In the genomic region with DNA sequence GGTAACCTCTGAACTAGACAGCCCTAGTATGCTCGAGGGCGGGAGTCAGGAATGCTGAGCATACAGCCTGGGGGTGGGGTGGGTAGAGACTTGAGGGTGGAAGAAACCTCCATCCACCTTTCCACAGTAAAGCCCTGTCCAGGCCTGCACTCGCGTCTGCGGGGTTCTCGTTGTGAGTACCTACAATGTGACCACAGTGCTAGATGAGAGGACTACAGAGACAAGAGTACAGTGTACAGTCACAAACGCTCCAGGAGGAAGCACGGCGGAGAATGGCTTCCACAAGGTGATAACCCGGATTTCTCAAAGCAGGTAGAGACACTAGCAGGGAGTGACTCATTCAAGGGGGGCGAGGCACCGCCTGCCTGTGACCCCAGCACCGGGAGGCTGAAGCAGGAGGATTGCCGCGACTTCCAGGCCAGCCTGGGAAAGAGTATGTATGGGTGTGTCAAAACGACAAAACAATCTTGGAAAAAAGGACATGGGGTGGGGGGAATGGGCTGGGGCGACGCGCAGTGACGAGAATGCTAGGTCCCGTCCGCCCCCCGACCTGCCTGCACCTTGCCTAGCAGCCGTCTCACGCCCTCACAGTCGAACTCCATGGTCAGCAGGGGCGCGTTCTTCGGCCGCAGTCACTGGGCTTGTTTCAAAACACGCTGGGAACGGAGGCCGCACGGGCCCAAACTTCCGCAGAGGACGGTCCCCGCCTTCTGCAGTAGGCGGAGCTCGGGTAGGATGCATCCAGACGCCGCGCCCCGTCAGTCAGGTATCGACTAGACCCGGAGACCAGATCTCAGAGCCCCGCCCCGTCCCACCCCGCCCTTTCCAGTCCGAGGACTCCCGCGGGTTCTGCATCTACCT, we compare ENCODE assay signal across 8 mouse cellular contexts. TPM values are rescaled to one million over a fixed set of nuclear protein-coding genes. Genes with fewer than 3 reads are reported as not detected.
DNase-seq lines count a peak whose midpoint lies in the region; ATAC-seq and TF ChIP-seq lines count a peak whose summit lies in the region.

Gene Uevld (minus strand): TSS at position 697 of the 861 bp plus-strand sequence.

- TF ChIP-seq CTCF in Patski (IDR thresholded peaks at IDR 0.05) = no peak

- WGBS in hindbrain, embryonic 13.5 days = under 1% methylated on average over 51 of the region's 51 CpGs

- CTCF ChIA-PET in Patski (lab: Charles Lee) = interaction anchor here (0.7 to 1.1 kb wide), 3 partner anchors 11 to 42 kb away, joined by 3 read pairs; no protein-coding TSS in a partner anchor

- H3K4me1 ChIP-seq in hindbrain, embryonic 13.5 days (replicated peaks) = peaks cover 15% of the 10 kb centered on the region

- peak within 1 kb of the TSS; percentile 83 for H3K4me2 ChIP-seq in hindbrain, embryonic 13.5 days

- in situ Hi-C loops in Patski (cut with MboI; ENCODE audit: low pct_unique_long_range_greater_than_20kb) = no loop called here

- H3K9me3 ChIP-seq in hindbrain, embryonic 13.5 days = no peaks in the 10 kb centered on the region

- peaks cover 22% of the 10 kb centered on the region for H3K36me3 ChIP-seq in hindbrain, embryonic 13.5 days

- peak; percentile 60 for ATAC-seq in Patski
- ATAC-seq in hindbrain, embryonic 13.5 days (ENCODE audit: low FRiP score) = peak; percentile 91

- DNase-seq in Patski (ENCODE audit: low read depth, low spot score) = no peak
- peak; percentile 97 to 98 for DNase-seq in cerebellum, postnatal 14 days
- peak; percentile 80 for DNase-seq in frontal cortex, postnatal 14 days (ENCODE audit: low spot score in 2 of 2)
- peak; percentile 84 to 93 for DNase-seq in layer of hippocampus, postnatal 25 days (ENCODE audit: extremely low spot score in 1 of 2, low spot score in 1 of 2)
- DNase-seq in lung, postnatal 25 days (ENCODE audit: low spot score) = peak; percentile 95
- peak; percentile 95 for DNase-seq in retina, embryonic 14.5 days (ENCODE audit: low spot score)
- peak; percentile 94 for DNase-seq in thymus, postnatal 4 days

- H3K27ac ChIP-seq in hindbrain, embryonic 13.5 days = no peak within 1 kb of the TSS; the same call in 1 of the 2 replicates

- peak within 1 kb of the TSS; percentile 66 for H3K4me3 ChIP-seq in hindbrain, embryonic 13.5 days

- H3K27me3 ChIP-seq in Patski = no peaks in the 10 kb centered on the region
- H3K27me3 ChIP-seq in hindbrain, embryonic 13.5 days = peaks cover 11% of the 10 kb centered on the region

- H3K9ac ChIP-seq in hindbrain, embryonic 13.5 days = peak within 1 kb of the TSS; percentile 81

- POLR2A ChIA-PET in Patski (lab: Charles Lee) = interaction anchor here (0.6 kb wide), 1 partner anchor 189 kb away, joined by 5 read pairs; no protein-coding TSS in a partner anchor

RNA-seq across cellular contexts. Expression of gene Uevld, which starts in this region (rescaled TPM):
- 14.3 TPM for polyA plus RNA-seq in Patski (2021)
- 5.0 and 5.9 TPM in 2 replicates for polyA plus RNA-seq in hindbrain, embryonic 13.5 days (2015; fragmentation: Nextera tagmentation; extraction: Ambion mirVana)
- total RNA-seq in layer of hippocampus, postnatal 25 days (2021) = 10 to 100 TPM; 14.1 to 14.7 TPM
